Mouse (Mus musculus) liver, postnatal 0 days (tissue): Measurements from ENCODE around the gene Ppp1r3e.

Experiments used
- CTCF ChIP-seq: sonication (generic); IDR thresholded peaks from 2 replicates; pipeline ENCODE4 v1.5.1; 2016; ENCODE audit warnings: antibody characterized with exemption, low read depth
- EP300 ChIP-seq: IDR thresholded peaks from 2 replicates; pipeline ENCODE4 v1.6.1; 2016; ENCODE audit warnings: antibody characterized with exemption, low read depth, mild to moderate bottlenecking

DNA sequence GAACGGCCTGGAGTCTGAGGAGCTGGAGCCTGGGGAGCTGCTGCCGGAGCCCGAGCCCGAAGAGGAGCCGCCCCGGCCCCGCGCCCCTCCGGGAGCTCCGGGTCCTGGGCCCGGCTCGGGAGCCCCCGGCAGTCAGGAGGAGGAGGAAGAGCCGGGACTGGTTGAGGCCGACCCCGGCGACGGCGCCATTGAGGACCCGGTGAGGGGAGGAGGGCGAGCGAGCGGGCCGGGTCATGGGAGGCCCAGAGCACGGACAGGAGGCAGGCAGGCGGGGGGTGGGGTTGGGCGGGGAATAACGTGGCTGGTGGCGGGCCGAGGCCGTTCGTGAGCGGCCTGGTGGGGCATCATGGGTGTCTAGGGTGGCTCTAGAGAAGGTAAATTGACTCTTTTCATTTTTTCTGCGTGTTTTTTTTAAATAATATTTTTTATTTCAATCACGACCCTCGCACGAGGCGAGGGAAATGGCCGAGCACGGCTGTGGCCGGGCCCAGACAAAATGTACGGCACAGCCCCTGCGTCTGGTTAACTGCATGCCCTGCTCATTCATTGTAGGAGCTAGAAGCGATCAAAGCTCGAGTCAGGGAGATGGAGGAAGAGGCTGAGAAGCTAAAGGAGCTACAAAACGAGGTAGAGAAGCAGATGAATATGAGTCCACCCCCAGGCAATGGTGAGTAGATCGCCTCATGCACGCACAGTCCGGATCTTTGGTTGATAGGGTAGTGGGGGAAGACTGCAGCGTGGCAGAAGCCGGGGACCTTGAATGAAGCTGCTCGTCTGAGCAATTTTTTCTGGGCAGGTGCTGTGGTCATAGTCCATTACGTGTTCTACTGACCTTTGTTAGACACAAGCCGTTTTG lies 17.2 kb upstream of the Ppp1r3e start:
- no peak for TF ChIP-seq CTCF
- TF ChIP-seq EP300: no peak
